Mouse (Mus musculus) cortical plate, adult 2 months (tissue): ENCODE results near the gene Myo3b.

Experiments used
- CTCF ChIP-seq: fragments of 200-500 bp; IDR thresholded peaks from 2 replicates; pipeline ENCODE4 v1.5.1; 2011; ENCODE audit warnings: mild to moderate bottlenecking, control low read depth, low read length; ENCODE audit not compliant: insufficient read depth; ENCODE audit errors: extremely low read depth
- POLR2A ChIP-seq: fragments of 200-500 bp; IDR thresholded peaks from 2 replicates; pipeline ENCODE4 v1.6.1; 2011; ENCODE audit warnings: mild to moderate bottlenecking, low read length, control low read depth; ENCODE audit not compliant: insufficient read depth; ENCODE audit errors: extremely low read depth

- TF ChIP-seq CTCF = no peak
- no peak for TF ChIP-seq POLR2A
Observed at GRCm38 (mm10) chr2:70208411-70208810, 169.5 kb downstream of the Myo3b start.
